Mouse (Mus musculus): Measurements from ENCODE around the gene Relt. TPM values are rescaled to one million over a fixed set of nuclear protein-coding genes. Genes with fewer than 3 reads are reported as not detected.

Gene Relt
- polyA plus RNA-seq, 2 experiments from 2014 or later: 14.5 to 16.3 TPM

Other genes with a start within 250 kb of the Relt start
- under 1 TPM in 1 of 2 experiments, not detected in 1; 0.34 TPM for gene Plekhb1, start 201.0 kb downstream of the Relt start, polyA plus RNA-seq (2017; shearing (Covaris generic))
- gene Fam168a, start 156.8 kb downstream of the Relt start, polyA plus RNA-seq (2017; shearing (Covaris generic)): 10 to 100 TPM; 17.3 to 18.0 TPM
- gene Arhgef17, start 68.7 kb upstream of the Relt start, polyA plus RNA-seq (2017; shearing (Covaris generic)): under 1 TPM in 1 of 2 experiments, not detected in 1; 0.42 TPM
- gene P2ry6, start 111.2 kb upstream of the Relt start, polyA plus RNA-seq (2017; shearing (Covaris generic)): under 1 TPM in 1 of 2 experiments, not detected in 1; 0.32 TPM
- gene P2ry2, start 149.4 kb upstream of the Relt start, polyA plus RNA-seq (2017; shearing (Covaris generic)): under 1 TPM in 1 of 2 experiments, not detected in 1; 0.23 TPM
- 10 to 100 TPM; 31.3 to 40.6 TPM for gene Fchsd2, start 229.4 kb upstream of the Relt start, polyA plus RNA-seq (2017; shearing (Covaris generic))

All from activated CD4-positive, CD25-positive, alpha-beta regulatory T cell, adult 4 months (primary cell).